Mouse (Mus musculus) urinary bladder, postnatal 4 days (tissue): ENCODE data around the gene Dimt1.
"Not testable (repeated sequence)": the region's sequence is repeated elsewhere in the genome, so short reads cannot be mapped to it uniquely, and the experiment has no call there.

Experiments
- DNase-seq, 2 experiments: peaks; one replicate each; pipeline ENCODE4 v3.0.0; 2021 to 2022; ENCODE audit warnings: low spot score in 2 of 2

The Dimt1 gene

GRCm38 (mm10) chr13:106946594-106947540, at the start of gene Dimt1:
TSS of gene Dimt1 (plus strand) at chr13:106947127.
- peak; percentile 93 to 94 for DNase-seq

GRCm38 (mm10) chr13:106904637-106905036, 42.3 kb upstream of the Dimt1 start:
- no peak for DNase-seq

GRCm38 (mm10) chr13:106905154-106905553, 41.8 kb upstream of the Dimt1 start:
- DNase-seq, result not testable (repeated sequence)

GRCm38 (mm10) chr13:106907273-106907672, 39.7 kb upstream of the Dimt1 start:
- no peak for DNase-seq

GRCm38 (mm10) chr13:106910096-106910495, 36.8 kb upstream of the Dimt1 start:
- no peak for DNase-seq

GRCm38 (mm10) chr13:106913125-106913736, 33.7 kb upstream of the Dimt1 start:
- DNase-seq, result no peak

- no peak for DNase-seq
These were observed 28.4 kb upstream of the Dimt1 start for GRCm38 (mm10) chr13:106918322-106919050.

GRCm38 (mm10) chr13:106925921-106926320, 21.0 kb upstream of the Dimt1 start:
- DNase-seq, result not testable (repeated sequence)

- DNase-seq, result no peak
These were observed 18.6 kb upstream of the Dimt1 start for GRCm38 (mm10) chr13:106928296-106928695.

- DNase-seq, result no peak
These were observed 17.7 kb upstream of the Dimt1 start for GRCm38 (mm10) chr13:106929201-106929600.

GRCm38 (mm10) chr13:106935871-106936255, 11.1 kb upstream of the Dimt1 start:
- DNase-seq, result no peak

- peak; percentile 82 to 92 for DNase-seq
These were observed 10.4 kb upstream of the Dimt1 start, which contains the start of gene Ipo11 for GRCm38 (mm10) chr13:106936256-106937137. TSS of gene Ipo11 (minus strand) at chr13:106936958.

GRCm38 (mm10) chr13:106937138-106937472, 9.8 kb upstream of the Dimt1 start:
- DNase-seq, result no peak

- DNase-seq, result no peak
These were observed 5.5 kb upstream of the Dimt1 start for GRCm38 (mm10) chr13:106941211-106941976.

GRCm38 (mm10) chr13:106942721-106943120, 4.2 kb upstream of the Dimt1 start:
- no peak for DNase-seq

GRCm38 (mm10) chr13:106945518-106945917, 1.4 kb upstream of the Dimt1 start:
- no peak for DNase-seq

- DNase-seq, result no peak
These were observed 656 bp downstream of the Dimt1 start for GRCm38 (mm10) chr13:106947583-106947982.

GRCm38 (mm10) chr13:106954880-106955279, 8.0 kb downstream of the Dimt1 start:
- no peak for DNase-seq

- DNase-seq, result no peak
These were observed 10.6 kb downstream of the Dimt1 start for GRCm38 (mm10) chr13:106957554-106957953.

- DNase-seq, result no peak
These were observed 11.4 kb downstream of the Dimt1 start for GRCm38 (mm10) chr13:106958286-106958685.
